Mouse (Mus musculus) thymus, postnatal 10 days (tissue): ENCODE measurements around the gene Slc17a3.
A peak's percentile ranks its signal among the peaks of the same experiment; 100 is the strongest.

Experiments
- DNase-seq, 2 experiments: peaks; one replicate each; pipeline ENCODE4 v3.0.0; 2021; ENCODE audit warnings: low spot score in 2 of 2

The Slc17a3 gene

DNA sequence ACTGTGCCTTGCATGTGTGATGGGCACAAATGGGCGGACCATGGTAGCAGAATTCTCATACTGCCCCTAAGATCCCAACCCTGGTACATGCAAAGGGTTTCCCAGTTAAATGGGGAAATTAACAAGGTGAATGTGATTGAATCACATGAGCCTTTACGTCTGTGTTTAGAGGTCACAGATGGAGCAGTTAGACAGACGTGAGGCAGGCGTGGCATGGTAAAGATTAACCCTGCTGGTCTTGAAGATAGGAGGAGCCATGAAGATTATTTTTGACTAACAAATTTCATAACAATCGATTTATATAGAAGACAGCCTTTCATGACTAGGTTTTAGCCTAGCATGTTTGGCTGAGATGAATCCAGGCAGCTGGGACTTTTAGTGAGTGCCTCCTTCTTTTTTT lies 33.9 kb downstream of the Slc17a3 start:
- DNase-seq = no peak

- no peak for DNase-seq
Observed at GRCm38 (mm10) chr13:23879106-23879505, 39.9 kb downstream of the Slc17a3 start.

DNA sequence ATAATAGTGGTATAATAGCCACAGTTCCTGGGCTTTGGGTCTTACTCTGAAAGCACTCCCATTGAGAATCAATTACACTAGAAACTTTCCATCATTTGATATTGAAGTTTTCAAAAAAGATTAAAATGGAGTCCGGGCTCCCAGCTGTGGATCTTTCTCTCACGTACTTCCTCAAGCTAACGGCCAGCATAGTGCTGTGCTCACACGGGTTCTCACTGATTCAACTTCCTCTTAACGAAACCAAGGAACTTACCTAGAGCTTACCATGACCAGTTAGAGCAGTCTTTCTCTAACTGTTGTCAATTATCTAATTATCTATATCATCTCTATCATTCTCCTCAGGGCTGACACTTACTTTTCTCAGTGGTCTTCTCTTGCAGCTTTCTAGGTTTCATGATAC lies 40.4 kb downstream of the Slc17a3 start:
- DNase-seq = no peak

DNA sequence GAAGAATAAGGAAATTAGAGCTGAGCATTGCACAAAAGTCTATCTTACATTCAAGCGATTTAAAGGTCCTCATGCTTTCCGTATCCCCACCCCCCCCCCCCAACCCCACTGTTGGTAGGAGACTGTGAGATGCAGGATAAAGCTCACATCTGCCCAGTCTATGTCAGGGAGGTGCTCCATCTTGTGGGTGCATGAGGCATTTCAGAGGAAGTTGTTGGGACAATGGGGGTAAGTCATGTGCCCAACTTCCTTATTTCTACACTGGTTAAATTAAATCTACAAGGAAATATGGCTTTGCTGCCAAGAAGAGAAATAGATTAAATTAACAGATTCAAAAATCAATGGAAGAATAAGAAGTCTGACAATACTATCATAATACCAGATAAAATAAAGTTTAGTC lies 46.3 kb downstream of the Slc17a3 start:
- peak; percentile 6 to 21 for DNase-seq

DNA sequence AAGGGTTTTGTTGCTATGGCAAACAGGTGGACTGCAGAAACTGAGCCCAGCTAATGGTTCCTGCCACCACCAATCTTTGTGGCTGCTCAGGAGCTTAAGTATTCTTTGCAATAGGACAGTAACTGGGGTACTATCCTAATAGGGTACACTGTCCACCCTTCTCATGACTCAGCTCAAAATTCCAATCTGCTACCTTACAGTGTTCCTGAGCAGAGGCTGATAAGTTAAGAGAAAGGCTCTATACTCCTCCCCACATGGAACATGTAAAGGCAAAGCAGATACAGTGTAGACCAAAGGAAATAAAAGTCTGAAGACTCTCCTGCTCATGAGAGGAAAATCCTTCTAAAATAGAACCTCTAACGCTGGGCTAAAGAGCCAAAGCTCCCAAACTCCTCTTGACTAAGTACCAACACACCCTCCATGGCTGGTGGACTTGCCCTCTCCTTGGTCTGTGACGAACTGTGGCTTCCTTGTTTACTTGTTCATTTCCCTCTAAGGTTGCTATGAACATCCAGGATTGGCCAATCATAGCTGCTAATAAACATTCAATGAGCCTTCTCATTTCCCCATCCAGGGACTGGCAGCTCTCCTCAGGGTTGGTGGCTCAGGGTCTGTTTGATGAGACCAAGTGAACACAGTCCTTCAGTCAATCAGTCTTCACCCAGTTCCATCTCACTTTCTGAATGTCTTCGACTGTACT lies 47.9 kb downstream of the Slc17a3 start:
- DNase-seq = no peak

GRCm38 (mm10) chr13:23889011-23889605 lies 49.9 kb downstream of the Slc17a3 start:
- no peak for DNase-seq

- no peak for DNase-seq
Observed at GRCm38 (mm10) chr13:23892592-23893268, 53.5 kb downstream of the Slc17a3 start.

GRCm38 (mm10) chr13:23893269-23893593 lies 54.0 kb downstream of the Slc17a3 start:
- DNase-seq = no peak

DNA sequence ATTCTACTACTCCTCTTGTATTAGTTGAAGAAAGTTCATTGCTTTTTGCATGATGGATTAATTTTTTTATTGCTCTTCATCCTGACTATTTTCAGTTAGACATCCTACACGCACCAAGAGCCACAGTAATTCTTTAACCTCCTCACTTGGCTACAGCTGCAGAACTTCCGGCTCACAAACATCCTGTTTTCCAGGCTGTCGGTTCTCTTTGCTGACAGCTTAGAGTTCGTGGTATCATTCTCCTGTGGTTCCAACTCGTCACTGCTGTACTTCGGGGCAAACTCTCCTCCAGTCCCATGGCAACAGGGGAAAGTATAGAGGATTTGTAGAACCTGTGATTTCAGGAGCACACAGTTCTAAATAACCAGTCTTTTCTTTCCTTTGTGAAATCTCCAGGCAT lies 59.0 kb downstream of the Slc17a3 start:
- peak; percentile 9 to 18 for DNase-seq

DNA sequence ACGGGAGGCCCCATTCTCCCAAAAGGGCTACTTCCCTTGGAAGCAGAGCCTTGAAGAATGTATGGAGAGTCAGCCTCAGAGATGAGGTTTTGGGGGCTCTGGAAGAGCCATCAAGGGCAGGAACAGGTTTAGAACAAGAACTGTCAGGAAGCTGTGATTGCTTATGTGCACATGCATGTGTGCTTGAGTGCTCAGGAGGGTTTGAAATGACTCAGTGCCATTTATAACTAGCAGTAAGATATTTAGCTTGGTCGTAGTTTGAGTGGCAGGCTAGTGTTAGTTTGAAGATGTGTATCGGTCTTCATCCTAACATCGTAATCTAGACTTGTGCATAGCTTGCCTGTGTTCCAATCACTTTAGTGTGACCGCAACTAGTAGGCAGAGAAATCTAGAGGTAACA lies 67.7 kb downstream of the Slc17a3 start:
- no peak for DNase-seq

- DNase-seq = peak in 1 of 2 experiments; percentile 7
Observed at GRCm38 (mm10) chr13:23910121-23910520, 70.9 kb downstream of the Slc17a3 start.
